10 mouse cellular contexts compared by ENCODE assay signal in the genomic region with DNA sequence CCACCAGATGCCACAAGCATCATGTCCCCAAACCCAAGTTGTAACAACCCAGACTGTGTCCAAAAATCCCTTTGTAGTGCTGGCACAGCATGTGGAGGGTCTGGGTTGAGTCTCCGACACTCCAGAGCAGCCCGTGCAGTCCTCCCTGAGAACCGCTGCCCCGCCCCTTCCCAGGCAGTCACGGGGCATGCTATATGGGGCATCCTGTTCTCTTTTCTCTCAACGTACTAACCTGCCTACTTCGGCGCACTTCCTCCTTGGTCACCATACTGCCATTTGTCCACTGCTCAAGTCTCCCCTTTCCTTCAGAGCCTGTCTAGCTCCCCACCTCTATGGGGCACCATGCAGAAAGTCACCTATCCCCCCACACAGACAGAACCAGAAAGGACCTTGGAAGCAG. TPM values are rescaled to one million over a fixed set of nuclear protein-coding genes. Genes with fewer than 3 reads are reported as not detected.
DNase-seq lines count a peak whose midpoint lies in the region; ATAC-seq and TF ChIP-seq lines count a peak whose summit lies in the region.
"Had no signal": no experiment of that assay in that cellular context is flagged by ENCODE, and none has a peak within 500 bp of the region (broad histone marks: within the 10 kb centered on the region; RNA-seq: fewer than 3 reads in every experiment).

No protein-coding gene starts in this region.

- H3K36me3 ChIP-seq in lung, postnatal 0 days (ENCODE audit: insufficient read depth, low read length), result peaks cover 13% of the 10 kb centered on the region; the same call in 1 of the 2 replicates
- H3K36me3 ChIP-seq in kidney, embryonic 16.5 days (ENCODE audit: insufficient read depth, low read length), result peaks cover 9% of the 10 kb centered on the region

- no peak overlapping the region for H3K27ac ChIP-seq in lung, postnatal 0 days (ENCODE audit: low read length)
- H3K27ac ChIP-seq in kidney, embryonic 16.5 days (ENCODE audit: low read length), result no peak overlapping the region

- no peak overlapping the region for H3K4me3 ChIP-seq in lung, postnatal 0 days (ENCODE audit: low read depth, low read length)
- no peak overlapping the region for H3K4me3 ChIP-seq in lung, adult 2 months (replicated peaks; ENCODE audit: extremely low read depth, low read depth, low read length)
- no peak overlapping the region for H3K4me3 ChIP-seq in kidney, embryonic 16.5 days (ENCODE audit: low read length)

- no peaks in the 10 kb centered on the region for H3K9me3 ChIP-seq in lung, postnatal 0 days (ENCODE audit: low read length)
- no peaks in the 10 kb centered on the region for H3K9me3 ChIP-seq in kidney, embryonic 16.5 days (ENCODE audit: low read length)
- H3K9me3 ChIP-seq: midbrain, embryonic 10.5 days had no signal

- peak; percentile 26 for DNase-seq in lung, postnatal 0 days (ENCODE audit: low spot score)
- DNase-seq in lung, adult 2 months, result no peak
- DNase-seq in liver, result peak; percentile 40
- DNase-seq in naive thymus-derived CD4-positive, alpha-beta T cell, adult 2 months (ENCODE audit: low read depth), result peak; percentile 69
- no peak for DNase-seq in ovary, postnatal 14 days (ENCODE audit: low spot score)
- no peak for DNase-seq in left cerebral cortex, adult 18-20 months (ENCODE audit: low spot score in 2 of 2)
- DNase-seq: heart, postnatal 4 days had no signal

- no peak for TF ChIP-seq POLR2A in lung, adult 2 months (IDR thresholded peaks at IDR 0.05; ENCODE audit: borderline replicate concordance, extremely low read depth, low read depth, low read length)

- H3K27me3 ChIP-seq in lung, postnatal 0 days (replicated peaks; ENCODE audit: insufficient read depth, low read length), result no peaks in the 10 kb centered on the region
- no peaks in the 10 kb centered on the region for H3K27me3 ChIP-seq in kidney, embryonic 16.5 days (ENCODE audit: insufficient read depth, low read length)

- TF ChIP-seq CTCF in lung, postnatal 0 days (IDR thresholded peaks at IDR 0.05), result no peak
- TF ChIP-seq CTCF in lung, adult 2 months (IDR thresholded peaks at IDR 0.05; ENCODE audit: insufficient read depth, low read length), result no peak

- H3K9ac ChIP-seq in lung, postnatal 0 days (replicated peaks; ENCODE audit: low read depth), result no peak overlapping the region
- H3K9ac ChIP-seq in kidney, embryonic 16.5 days (replicated peaks; ENCODE audit: low read length), result no peak overlapping the region

- no peak for TF ChIP-seq EP300 in lung, postnatal 0 days (IDR thresholded peaks at IDR 0.05)

- no peak for ATAC-seq in lung, postnatal 0 days
- no peak for ATAC-seq in megakaryocyte-erythroid progenitor cell, adult 5-6 weeks (replicated peaks; ENCODE audit: low FRiP score, low TSS enrichment, poor library complexity, severe bottlenecking)
- ATAC-seq in kidney, embryonic 16.5 days (ENCODE audit: low FRiP score, low TSS enrichment), result no peak

- no peak overlapping the region for H3K4me2 ChIP-seq in lung, postnatal 0 days (replicated peaks; ENCODE audit: low read depth, low read length)
- H3K4me2 ChIP-seq in kidney, embryonic 16.5 days (replicated peaks; ENCODE audit: low read depth, low read length), result no peak overlapping the region

- peaks cover 5% of the 10 kb centered on the region for H3K4me1 ChIP-seq in lung, postnatal 0 days (ENCODE audit: insufficient read depth, low read depth, low read length)
- peaks cover 13% of the 10 kb centered on the region for H3K4me1 ChIP-seq in lung, adult 2 months (ENCODE audit: control insufficient read depth, insufficient read depth, low read length)
- peaks cover 22% of the 10 kb centered on the region for H3K4me1 ChIP-seq in kidney, embryonic 16.5 days (ENCODE audit: insufficient read depth, low read length)

- 76% methylated on average over 8 of the region's 8 CpGs for WGBS in lung, postnatal 0 days
- WGBS in lung, adult 2 months, result 68% methylated on average over 8 of the region's 8 CpGs
- WGBS in kidney, embryonic 16.5 days, result 83% methylated on average over 8 of the region's 8 CpGs

RNA-seq across cellular contexts. Expression of a gene that starts 2.0 kb away (rescaled TPM):
- polyA plus RNA-seq in lung, postnatal 0 days (2015; fragmentation: Nextera tagmentation; extraction: Ambion mirVana), result 42.8 and 44.1 TPM in 2 replicates
- polyA plus RNA-seq in lung, adult 2 months (2012; rRNA removed), result 52.3 and 55.0 TPM in 2 replicates
- total RNA-seq in left cerebral cortex, adult 18-20 months (2021), result 10 to 100 TPM; 58.2 to 60.6 TPM
- 23.8 and 53.9 TPM in 2 replicates for total RNA-seq in megakaryocyte-erythroid progenitor cell, adult 5-6 weeks (2014; fragmentation: Nextera tagmentation)
- 15.9 and 21.0 TPM in 2 replicates for total RNA-seq in megakaryocyte-erythroid progenitor cell, adult 5-6 weeks (2017)
- polyA plus RNA-seq in kidney, embryonic 16.5 days (2015; fragmentation: Nextera tagmentation; extraction: Ambion mirVana), result 62.4 and 62.8 TPM in 2 replicates

RNA-seq across cellular contexts. Expression of a gene that starts 40.7 kb away (rescaled TPM):
- 61.1 and 66.4 TPM in 2 replicates for polyA plus RNA-seq in lung, postnatal 0 days (2015; fragmentation: Nextera tagmentation; extraction: Ambion mirVana)
- 95.0 and 148 TPM in 2 replicates for polyA plus RNA-seq in lung, adult 2 months (2012; rRNA removed)
- 100 to 1,000 TPM; 145 to 166 TPM for total RNA-seq in left cerebral cortex, adult 18-20 months (2021)
- 23.5 and 31.5 TPM in 2 replicates for total RNA-seq in megakaryocyte-erythroid progenitor cell, adult 5-6 weeks (2014; fragmentation: Nextera tagmentation)
- total RNA-seq in megakaryocyte-erythroid progenitor cell, adult 5-6 weeks (2017), result 11.6 and 16.4 TPM in 2 replicates
- polyA plus RNA-seq in kidney, embryonic 16.5 days (2015; fragmentation: Nextera tagmentation; extraction: Ambion mirVana), result 88.4 and 93.7 TPM in 2 replicates

RNA-seq across cellular contexts. Expression of a gene that starts 51.0 kb away (rescaled TPM):
- polyA plus RNA-seq in lung, postnatal 0 days (2015; fragmentation: Nextera tagmentation; extraction: Ambion mirVana), result 1.0 and 1.8 TPM in 2 replicates
- polyA plus RNA-seq in lung, adult 2 months (2012; rRNA removed), result 2.0 and 3.0 TPM in 2 replicates
- 10 to 100 TPM; 55.1 to 61.1 TPM for total RNA-seq in left cerebral cortex, adult 18-20 months (2021)
- not detected in 2 replicates for total RNA-seq in megakaryocyte-erythroid progenitor cell, adult 5-6 weeks (2014; fragmentation: Nextera tagmentation)
- total RNA-seq in megakaryocyte-erythroid progenitor cell, adult 5-6 weeks (2017), result not detected in 2 replicates
- 0.77 and 0.98 TPM in 2 replicates for polyA plus RNA-seq in kidney, embryonic 16.5 days (2015; fragmentation: Nextera tagmentation; extraction: Ambion mirVana)

Comparison
In these comparisons a context has a peak if more than half of its experiments do, and no peak if none do; other contexts are left out.
1. DNase-seq: peak in lung, postnatal 0 days (single experiment), liver (single experiment) and naive thymus-derived CD4-positive, alpha-beta T cell, adult 2 months (single experiment); none in lung, adult 2 months (single experiment), ovary, postnatal 14 days (single experiment) and left cerebral cortex, adult 18-20 months (0 of 2).